Mouse (Mus musculus): ENCODE data around the gene Tom1l2. TPM values are rescaled to one million over a fixed set of nuclear protein-coding genes. Genes with fewer than 3 reads are reported as not detected.

Tom1l2 gene
- total RNA-seq, 2 experiments from 2014 or later, result 4.8 to 9.0 TPM

DNA sequence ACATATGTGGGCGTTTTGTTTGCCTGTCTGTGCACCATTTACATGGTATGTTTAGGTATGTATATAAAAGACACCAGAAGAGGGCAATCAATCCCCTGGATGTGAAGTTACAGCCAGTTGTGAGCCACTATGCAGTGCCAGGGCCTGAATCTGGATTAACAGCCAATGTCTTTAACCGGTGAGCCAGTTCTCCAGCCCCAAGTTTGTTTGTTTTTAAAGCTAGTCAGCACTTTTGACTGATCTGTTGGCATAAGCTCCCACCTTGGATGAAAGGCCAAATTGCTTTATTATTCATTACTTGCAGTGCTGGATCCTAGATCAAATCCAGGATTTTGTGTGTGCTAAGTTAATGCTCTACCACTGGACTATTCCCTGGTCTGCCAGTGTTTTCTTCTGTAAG lies 1.3 kb downstream of the Tom1l2 start:
- ATAC-seq (replicated peaks; ENCODE audit: poor library complexity), result no peak

DNA sequence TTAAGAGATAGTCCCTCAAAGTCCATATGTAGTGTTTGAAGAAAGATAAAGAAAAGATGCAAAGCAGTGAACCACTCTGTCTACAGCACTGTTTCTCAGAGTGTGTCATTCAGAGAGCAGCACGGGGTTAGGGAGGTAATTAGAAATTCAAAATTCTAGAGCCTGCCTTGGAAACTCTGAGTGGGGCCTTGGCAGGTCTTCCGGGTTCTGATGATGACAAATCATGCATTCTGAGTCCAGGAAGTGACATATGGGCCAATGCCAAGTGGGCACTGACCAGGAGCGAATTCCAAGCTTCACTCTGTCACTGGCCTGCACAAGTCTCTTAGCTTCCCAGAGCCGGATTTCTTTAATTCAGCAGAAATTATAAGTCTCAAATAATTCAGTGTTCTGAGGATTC lies 6.2 kb downstream of the Tom1l2 start:
- no peak for ATAC-seq (replicated peaks; ENCODE audit: poor library complexity)

DNA sequence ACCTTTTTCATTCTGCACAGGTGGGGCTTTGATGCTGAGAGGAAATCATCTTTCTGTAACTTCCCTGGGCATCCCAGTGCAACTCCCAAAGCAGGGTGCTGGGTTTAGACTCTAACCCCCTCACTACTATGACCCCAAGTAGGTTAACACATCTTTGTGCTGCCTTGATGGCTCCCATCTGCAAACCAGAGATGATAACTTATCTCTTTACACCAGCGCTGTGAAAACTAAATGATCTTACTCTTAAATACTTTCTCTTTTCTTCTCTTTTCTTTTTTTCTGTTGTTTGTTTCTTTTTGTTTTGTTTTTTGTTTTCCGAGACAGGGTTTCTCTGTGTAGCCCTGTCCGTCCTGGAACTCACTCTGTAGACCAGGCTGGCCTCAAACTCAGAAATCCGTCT lies 6.8 kb downstream of the Tom1l2 start:
- no peak for ATAC-seq (replicated peaks; ENCODE audit: poor library complexity)

DNA sequence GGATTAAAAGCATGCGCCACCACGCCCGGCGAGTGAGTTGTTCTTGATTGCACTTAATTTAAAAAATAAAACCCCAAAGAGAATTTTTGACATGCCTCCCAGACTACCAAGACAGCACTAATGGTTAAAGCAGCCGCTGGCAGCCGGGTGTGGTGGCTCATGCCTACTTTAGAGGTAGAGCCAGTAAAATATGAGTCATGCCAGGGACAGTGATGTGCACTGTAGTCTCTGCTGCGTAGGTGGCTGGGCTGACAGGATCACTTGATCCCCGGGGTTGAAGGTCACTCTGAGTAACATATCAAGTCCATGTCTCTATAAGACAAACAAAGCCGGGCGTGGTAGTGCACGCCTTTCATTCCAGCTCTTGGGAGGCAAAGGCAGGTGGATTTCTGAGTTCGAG lies 13.3 kb downstream of the Tom1l2 start:
- no peak for ATAC-seq (replicated peaks; ENCODE audit: poor library complexity)

DNA sequence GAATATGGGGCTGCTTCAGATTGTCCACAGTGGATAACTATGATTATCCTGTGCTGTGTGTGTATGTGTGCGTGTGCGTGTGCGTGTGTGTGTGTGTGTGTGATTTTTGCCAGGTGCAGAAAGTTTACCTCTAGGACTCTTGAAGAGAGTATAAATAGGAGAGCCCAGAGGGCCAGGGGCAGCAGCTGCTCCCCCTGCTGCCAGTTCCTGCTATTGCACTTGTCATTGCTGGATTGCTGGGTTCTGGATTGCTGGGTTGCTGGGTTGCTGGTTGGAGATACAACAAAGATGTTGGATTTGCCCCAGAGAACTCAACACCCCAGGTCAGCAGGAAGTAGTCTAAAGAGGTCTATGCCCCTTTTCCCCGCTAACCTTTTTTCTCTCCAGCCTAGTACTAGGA lies 14.4 kb downstream of the Tom1l2 start:
- peak; percentile 63; the same call in 1 of the 2 replicates for ATAC-seq (replicated peaks; ENCODE audit: poor library complexity)

DNA sequence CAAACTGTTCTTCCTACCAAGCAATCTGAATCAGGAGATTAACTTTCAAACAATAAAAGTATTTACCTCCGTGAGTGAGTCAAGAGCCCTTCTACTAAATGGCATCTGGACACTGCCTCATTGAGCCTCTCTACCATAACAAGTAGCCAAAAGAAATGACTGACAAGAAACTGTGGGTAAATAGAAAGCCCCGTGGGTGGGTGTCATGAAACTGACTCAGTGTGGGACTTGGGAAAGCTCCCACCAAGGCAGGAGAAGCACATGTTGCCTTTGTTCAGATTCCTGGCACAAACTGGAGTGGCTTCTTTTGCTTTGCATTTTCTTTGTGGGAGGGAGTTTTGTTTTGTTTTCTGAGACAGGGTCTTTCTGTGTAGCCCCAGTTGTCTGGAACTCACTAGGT lies 16.9 kb downstream of the Tom1l2 start:
- ATAC-seq (replicated peaks; ENCODE audit: poor library complexity), result no peak

DNA sequence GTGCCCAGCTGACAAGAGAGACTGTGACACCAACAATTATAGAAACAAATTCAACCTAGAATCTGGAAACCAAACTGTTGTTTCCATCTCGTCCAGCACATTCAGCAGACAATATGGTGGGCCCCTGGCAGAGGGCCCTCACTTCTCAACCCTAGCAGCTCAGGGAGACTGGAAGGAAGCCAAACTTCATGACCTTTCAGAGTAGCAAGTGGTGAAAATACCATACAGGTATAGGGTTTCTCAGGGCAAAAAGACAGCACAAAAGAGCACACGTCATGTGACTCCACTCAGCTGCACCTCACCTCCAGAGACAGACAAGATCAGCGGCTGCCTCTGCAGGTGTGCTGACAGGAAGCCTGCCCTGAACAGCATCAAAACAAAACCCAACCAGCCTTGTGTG lies 18.6 kb downstream of the Tom1l2 start:
- no peak for ATAC-seq (replicated peaks; ENCODE audit: poor library complexity)

DNA sequence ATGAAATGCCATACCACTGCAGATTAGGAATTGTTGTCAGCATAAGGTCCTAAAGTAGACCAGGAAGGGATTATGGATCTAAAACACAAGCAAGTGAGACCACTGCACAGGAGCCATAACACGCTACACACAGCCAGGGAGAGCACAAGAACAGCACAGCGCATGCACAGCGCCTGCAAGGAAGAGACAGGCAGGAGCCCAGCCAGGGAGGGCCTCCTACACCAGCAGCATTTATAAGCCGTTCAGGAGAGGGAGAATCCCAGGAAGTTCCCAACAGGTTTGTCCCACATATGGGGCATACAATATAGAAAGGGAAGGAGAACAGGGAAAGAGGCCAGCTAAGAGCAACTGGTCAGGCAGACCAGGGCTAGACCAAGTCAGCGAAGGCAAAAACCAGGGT lies 19.2 kb downstream of the Tom1l2 start:
- ATAC-seq (replicated peaks; ENCODE audit: poor library complexity), result no peak

DNA sequence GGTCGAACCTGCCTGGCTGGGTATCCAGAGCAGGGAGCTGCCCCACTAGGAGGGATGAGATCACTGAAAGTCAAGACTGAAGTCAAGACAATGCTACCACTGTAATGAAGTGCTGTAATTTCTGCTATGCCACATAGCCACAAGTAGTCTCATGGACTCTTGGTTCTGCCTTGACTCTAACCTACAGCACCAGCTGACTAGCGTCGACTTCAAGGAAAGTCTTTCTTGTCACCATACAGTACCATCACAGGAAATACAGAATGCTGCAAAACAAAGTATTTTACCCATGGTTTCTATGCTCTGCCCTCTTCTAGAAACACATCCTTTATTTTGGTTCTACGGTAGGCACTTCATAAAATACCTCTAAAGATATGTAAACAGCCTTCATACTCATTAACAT lies 22.2 kb downstream of the Tom1l2 start:
- no peak for ATAC-seq (replicated peaks; ENCODE audit: poor library complexity)

DNA sequence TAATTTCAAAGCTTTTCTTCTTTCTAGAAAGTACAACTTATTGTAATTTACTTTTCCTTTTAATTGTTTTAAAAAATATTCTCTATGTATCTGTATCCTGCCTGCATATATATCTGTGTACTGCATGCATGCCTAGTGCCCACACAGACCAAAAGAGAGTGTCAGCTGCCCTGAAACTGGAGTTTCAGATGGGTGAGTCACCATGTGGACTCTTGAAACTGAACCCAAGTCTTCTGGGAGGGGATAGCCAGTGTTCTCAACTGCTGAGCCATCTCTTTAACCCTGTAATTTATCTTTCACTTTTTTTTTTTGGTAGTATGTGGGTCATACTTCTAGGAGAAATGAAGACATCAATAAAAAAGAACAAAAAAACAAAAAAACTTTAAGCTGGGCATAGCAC lies 29.0 kb downstream of the Tom1l2 start:
- no peak for ATAC-seq (replicated peaks; ENCODE audit: poor library complexity)

DNA sequence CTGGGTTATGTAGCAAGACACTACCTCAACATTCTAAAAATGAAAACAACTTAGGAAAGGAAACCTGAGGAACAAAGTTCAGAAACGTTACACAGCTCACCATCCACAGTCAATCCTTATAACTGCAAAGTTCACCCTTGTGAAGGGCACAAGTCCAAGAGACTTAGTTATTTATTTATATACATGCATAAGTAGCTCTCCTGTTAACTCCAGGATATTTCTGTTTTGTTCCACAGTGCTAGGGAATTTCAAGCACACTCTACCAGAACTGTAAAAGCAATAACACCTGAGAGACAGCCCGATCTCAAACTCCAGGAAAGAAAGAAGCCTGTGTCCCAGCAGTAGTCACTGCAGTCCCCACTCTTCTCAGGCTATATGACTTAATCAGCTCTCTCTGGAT lies 31.3 kb downstream of the Tom1l2 start:
- ATAC-seq (replicated peaks; ENCODE audit: poor library complexity), result no peak

DNA sequence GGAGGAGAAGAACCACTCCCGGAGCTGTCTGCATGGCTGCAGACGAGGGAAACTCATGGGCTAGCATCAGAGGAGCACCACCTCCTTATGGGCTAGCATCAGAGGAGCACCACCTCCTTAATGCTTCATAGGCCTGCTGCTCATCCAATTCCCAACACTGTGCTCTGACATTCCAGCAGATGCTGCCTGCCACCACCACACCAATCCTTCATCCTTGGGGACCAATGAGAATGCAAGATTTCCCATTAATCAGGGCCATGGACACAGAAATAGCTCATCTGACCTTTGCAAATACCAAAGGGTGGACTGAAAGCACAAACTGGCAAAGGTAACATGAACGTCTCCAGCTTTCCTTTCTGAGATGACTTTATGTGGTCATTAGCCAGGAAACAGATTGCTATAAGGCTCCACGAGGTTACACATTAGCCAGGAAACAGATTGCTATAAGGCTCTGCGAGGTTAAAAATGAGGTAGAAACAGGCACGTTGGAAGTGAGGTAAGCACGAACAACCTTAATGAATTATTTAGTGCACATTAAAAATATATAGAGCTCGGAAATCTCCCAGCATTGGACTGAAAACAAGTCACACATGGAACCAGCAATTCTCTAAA lies 32.2 kb downstream of the Tom1l2 start:
- ATAC-seq (replicated peaks; ENCODE audit: poor library complexity), result no peak

DNA sequence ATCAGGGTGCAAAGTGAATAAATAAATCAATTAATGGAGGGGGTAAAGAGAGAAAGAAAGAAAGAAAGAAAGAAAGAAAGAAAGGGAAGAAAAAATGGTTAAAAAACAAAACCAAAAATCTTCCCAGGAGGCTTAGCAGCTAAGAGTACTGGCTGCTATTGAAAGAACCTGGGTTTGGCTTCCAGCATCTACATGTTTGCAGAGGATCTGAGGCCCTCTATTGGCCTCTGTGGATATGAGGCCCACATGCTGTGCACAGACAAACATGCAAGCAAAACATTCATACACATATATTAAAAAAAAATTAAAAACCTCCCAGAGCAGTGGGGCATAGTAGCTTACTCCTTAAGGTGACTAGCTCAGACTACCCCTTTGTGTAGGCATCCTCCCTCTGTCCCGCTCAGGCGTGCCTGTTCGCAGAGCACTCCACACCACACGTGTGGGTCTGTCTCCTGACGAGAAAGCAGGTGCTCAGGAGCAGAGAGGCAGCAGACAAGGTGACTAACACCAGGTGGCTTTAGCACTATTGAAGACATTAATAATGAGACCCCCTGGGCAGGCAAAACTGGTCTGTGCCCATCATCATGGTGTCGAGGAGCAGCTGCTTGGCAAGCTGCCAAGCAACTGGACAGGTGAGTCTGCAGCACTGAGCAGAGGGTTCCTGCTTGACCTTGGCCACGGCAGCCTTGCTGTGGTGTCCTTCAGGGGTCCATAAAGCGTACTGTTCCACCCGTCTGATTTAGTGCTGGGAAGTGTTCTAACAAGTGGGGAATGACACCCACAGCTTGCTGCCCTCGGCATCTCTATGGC lies 33.2 kb downstream of the Tom1l2 start:
- no peak for ATAC-seq (replicated peaks; ENCODE audit: poor library complexity)

DNA sequence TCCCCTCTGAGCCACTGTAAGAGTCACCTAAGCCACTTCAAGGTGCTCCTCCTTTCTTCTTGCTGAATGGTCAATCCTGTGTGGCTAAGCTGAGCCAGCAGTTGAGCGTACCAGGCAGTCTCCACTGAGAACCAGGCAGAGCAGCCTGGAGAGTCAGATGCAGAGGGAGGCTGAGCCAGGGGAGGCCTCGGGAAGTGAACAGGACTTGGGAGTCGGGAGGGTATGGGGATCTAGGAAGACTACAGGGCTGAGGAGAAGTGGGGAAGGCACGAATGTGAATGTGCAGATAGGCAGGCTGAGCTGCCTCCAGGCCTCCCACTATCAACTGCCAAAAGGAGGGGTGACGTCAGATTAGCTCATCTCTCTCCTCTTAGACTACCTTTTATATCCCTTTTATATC lies 34.0 kb downstream of the Tom1l2 start:
- peak; percentile 68 for ATAC-seq (replicated peaks; ENCODE audit: poor library complexity)

DNA sequence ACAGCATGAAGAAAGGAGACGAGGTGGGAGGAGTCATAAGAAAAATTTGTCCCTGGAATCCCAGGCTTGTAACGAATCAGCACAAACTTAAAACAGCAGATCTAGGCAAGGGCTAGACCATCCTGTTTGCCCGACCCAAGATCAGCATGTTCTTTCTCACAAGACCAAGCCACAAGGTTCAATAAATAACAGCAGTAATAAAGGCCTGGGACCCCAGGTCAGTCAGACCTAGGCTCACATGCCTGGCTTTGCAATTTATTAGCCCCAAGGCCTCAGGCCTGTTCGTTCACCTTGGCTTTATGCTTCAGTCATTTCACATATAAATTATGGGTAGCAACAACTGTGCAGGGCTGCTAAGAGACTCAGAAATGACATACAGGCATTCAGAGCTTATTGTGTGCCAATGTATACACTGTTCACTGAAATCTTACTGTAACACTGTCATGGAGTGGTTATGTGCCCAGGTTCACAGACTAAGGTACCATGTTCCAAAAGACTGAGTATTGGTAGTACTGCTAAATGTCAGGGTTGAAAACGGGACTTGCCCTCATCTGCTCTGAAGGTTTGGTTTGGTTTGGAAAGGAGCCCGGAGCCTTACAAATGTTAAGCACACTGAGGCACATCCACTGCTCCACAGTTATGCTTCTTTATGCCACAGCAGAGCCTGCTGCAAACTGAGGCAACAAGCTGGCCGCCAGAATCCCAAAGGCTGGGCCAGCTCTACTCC lies 35.2 kb downstream of the Tom1l2 start:
- no peak for ATAC-seq (replicated peaks; ENCODE audit: poor library complexity)

DNA sequence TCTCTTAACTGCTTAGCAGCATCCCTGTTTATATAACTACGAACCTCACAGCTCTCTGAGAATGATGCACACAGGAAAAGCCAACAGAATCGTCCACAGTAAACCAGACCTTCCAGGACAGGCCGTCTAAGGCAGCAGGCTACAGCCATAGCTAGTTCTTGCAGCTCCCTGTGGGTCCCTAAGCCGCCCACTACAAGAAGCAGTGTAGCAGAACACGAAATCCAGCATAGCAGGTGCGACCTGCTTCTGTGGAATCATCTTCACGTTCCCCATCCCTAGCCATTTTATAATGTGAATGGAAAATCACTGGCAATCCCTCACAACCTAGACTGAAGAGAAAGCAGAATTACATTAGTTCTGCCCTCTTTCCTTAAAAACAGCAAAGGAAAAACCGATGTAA lies 35.8 kb downstream of the Tom1l2 start:
- no peak for ATAC-seq (replicated peaks; ENCODE audit: poor library complexity)

DNA sequence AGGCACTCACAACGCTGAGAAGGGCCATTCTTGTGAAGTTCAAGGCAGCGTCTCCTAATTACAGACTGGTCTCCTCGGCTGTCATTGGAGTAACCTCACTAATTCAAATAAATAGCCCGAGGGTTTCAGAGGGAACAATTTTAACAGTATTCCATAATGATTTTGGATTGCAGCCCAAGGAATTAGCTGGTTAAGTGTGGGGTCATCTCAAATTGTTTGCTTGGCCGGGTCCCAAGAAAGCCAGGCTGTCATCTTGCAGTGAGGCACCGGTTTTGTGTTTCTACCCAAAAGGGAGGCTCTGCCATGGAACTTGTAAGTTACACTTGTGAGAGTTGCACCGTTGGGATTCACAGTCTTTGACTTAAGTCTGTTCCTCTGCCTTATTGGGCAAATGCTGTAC lies 36.5 kb downstream of the Tom1l2 start:
- no peak for ATAC-seq (replicated peaks; ENCODE audit: poor library complexity)

DNA sequence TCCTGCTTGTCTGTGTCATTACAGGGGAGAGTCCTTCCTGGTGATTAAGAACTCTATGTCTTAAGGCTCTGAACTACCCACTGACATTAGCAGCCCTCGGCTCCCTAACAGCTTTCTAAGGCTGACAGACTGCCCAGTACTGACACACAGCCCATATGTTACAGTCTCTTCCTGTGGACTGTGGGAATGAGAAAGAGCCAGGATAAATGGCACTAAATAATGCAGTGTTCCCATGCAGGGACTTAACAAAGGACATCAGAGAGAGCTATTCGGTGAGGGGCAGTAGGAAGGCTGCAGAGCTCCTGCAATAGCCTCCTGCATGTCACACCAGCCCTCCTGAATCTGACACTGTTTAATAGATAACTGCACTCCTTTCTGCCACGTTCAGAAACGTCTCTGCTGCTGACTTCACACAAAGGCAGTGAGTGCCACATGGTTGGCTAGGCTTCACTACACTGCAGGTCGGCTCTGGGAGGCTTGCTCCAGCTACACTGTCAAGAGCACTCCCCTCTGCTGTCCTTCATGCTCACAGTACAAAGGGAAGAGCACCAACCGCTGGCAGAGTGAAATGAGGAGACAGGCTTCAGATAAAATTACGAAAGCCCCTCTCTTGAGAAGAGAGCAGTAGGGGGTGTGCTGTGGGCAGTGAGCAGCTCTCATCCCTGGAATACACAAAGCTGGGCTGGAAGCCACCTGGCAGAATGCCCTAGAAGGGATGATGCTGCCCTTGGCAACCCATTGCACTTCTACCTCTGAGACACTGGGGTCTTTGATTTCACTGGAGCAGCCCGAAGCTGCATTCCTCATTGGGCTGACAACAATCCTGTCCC lies 41.5 kb downstream of the Tom1l2 start:
- no peak for ATAC-seq (replicated peaks; ENCODE audit: poor library complexity)

DNA sequence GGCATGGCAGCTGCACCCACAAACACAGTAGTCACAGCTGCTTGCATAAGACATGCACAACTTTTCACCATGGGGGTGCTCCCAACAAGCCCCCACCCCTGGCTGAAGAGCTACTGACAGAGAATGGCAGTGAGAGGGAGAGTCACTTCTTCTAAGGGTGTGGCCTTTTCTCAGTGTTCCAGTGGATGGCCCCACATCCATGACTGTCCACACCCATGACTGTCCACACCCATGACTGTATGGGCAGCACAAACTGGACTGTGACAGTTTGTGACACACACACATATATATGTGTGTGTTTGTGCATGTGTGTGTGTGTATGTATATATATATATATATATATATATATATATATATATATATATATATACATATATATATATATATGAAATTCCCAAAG lies 42.8 kb downstream of the Tom1l2 start:
- ATAC-seq (replicated peaks; ENCODE audit: poor library complexity), result no peak

DNA sequence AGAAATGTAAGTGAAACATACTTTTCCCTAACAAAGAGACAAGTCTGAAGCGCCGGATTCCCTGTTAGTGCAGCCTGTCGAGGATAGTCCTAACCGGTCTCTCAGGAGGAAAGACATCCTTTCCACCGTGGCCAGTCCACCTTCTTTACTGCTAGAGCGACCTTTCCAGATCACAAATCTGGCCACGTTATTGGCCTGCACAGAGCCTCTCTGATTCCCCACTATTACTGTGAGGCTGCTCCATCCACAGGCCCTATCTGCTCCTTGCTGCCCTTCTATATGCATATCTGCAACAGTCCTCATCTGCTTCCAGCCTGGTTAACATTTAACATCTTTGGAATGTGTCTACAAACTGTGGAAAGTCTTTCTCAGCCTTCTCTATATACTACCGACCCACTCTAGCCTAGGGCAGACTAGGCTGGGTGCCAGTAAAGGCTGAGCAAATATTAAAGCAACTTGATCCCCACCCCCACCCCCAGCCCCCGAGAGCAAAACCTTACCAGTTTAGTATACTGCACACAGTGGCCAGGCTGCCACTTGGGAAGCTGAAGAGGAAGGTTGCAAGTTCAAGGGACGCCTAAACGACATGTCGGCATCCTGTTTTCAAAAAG lies 44.1 kb downstream of the Tom1l2 start:
- no peak for ATAC-seq (replicated peaks; ENCODE audit: poor library complexity)

DNA sequence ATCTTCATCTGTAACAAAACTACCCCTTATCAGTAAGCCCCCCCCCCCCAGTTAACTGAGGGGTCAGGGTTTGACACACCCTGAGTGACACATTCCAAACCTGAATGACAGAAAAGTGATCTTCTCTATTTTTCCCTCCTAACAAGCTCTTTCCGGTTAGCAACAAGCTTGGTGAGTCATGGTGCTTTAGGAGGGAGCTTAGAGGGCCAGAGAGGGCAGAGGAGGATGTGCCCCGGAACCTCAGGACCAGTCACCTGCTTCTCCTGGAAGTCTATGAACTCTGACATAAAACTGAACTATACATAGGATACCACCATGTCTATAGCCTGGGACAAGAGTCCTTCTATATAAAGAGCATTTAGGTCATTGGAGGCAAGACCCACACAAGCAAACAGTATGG lies 44.6 kb downstream of the Tom1l2 start:
- ATAC-seq (replicated peaks; ENCODE audit: poor library complexity), result no peak

All from megakaryocyte progenitor cell, adult 5-6 weeks (primary cell).